Mouse (Mus musculus): ENCODE results near the gene Slc23a4. TPM values are rescaled to one million over a fixed set of nuclear protein-coding genes. Genes with fewer than 3 reads are reported as not detected.
A peak's percentile ranks its signal among the peaks of the same experiment; 100 is the strongest.

Slc23a4 gene
- total and polyA plus RNA-seq, 2 experiments from 2014 or later = 0.68 to 2.6 TPM

DNA sequence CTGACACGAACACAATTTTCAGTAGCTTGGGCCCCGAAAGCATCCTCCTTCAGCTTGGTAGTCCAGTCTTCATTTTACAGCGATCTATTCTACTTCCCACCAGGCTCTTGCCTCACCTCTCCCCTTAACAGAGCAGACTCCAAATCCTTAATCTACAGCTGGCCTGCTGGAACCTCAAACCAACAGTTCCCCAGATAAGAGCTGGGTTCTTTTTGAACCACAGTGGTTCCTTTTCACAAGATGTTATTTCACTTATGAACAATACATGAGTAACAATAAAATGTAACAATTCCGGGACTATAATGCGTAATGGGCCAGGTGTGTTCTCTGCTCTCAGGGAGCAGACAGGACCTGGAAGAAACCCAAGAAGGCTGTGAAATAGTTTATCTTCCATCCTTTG is 28.4 kb upstream of the Slc23a4 start:
- no peak for ATAC-seq
- 86% methylated on average over 5 of the region's 5 CpGs for WGBS
- Histone ChIP-seq H3K27me3 (ENCODE audit: insufficient read depth, low read length) (no peaks in the 10 kb centered on the region), H3K36me3 (ENCODE audit: insufficient read depth, low read length) (no peaks in the 10 kb centered on the region), H3K9ac (replicated peaks; ENCODE audit: low read length) (no peak overlapping the region), H3K4me2 (ENCODE audit: low read depth, low read length) (no peak overlapping the region), H3K27ac (no peak overlapping the region), H3K4me1 (ENCODE audit: insufficient read depth, low read length) (no peaks in the 10 kb centered on the region), H3K9me3 (ENCODE audit: low read length) (no peaks in the 10 kb centered on the region), H3K4me3 (ENCODE audit: low read length) (no peak overlapping the region)
- no peak for DNase-seq (ENCODE audit: low spot score)
- TF ChIP-seq CTCF (IDR thresholded peaks at IDR 0.05; ENCODE audit: low read depth) = no peak

DNA sequence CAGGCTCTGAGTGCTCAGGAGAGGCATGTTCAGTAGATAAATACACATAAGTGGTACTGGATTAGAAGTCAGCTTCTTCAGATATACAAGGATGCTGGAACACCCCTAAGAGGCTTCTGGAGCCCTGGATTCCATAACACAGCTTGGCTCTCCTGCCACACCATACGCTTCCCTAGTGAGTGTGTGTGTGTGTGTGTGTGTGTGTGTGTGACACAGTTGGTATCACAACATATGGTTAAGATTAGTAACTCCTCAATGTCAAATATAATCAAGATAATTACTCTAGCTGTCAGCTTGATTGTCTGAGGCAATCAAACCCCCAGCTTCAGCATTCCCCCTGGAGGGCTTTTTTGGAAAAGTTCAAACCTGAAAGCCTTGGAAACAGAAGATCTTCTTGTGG is 23.7 kb upstream of the Slc23a4 start:
- ATAC-seq (no peak), DNase-seq (ENCODE audit: low spot score) (no peak)
- Histone ChIP-seq H3K27ac (no peak overlapping the region), H3K9ac (replicated peaks; ENCODE audit: low read length) (no peak overlapping the region), H3K27me3 (ENCODE audit: insufficient read depth, low read length) (no peaks in the 10 kb centered on the region), H3K9me3 (ENCODE audit: low read length) (no peaks in the 10 kb centered on the region), H3K4me1 (ENCODE audit: insufficient read depth, low read length) (no peaks in the 10 kb centered on the region), H3K4me3 (ENCODE audit: low read length) (no peak overlapping the region), H3K4me2 (ENCODE audit: low read depth, low read length) (no peak overlapping the region), H3K36me3 (ENCODE audit: insufficient read depth, low read length) (no peaks in the 10 kb centered on the region)
- WGBS = 83% methylated on average over 1 of the region's 1 CpGs
- TF ChIP-seq CTCF (IDR thresholded peaks at IDR 0.05; ENCODE audit: low read depth) = no peak

DNA sequence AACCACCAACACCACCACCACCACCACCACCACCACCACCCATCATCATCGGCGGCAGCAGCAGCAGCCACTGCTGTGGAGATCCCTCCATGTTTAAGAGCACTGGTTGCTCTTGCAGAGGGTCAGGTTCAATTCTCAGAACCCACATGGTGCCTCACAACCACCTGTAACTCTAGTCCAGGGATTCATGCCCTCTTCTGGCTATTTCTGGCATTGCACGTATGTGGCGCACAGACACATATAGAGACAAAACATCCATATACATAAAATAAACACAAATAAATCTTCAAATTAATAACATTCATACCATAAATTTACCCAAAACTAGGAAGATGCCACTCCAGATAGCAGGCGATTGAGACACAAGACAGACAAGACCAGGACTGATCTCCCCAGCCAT is 22.5 kb upstream of the Slc23a4 start:
- Histone ChIP-seq H3K27me3 (ENCODE audit: insufficient read depth, low read length) (no peaks in the 10 kb centered on the region), H3K27ac (no peak overlapping the region), H3K9me3 (ENCODE audit: low read length) (no peaks in the 10 kb centered on the region), H3K4me1 (ENCODE audit: insufficient read depth, low read length) (no peaks in the 10 kb centered on the region), H3K36me3 (ENCODE audit: insufficient read depth, low read length) (no peaks in the 10 kb centered on the region), H3K4me2 (ENCODE audit: low read depth, low read length) (no peak overlapping the region), H3K9ac (replicated peaks; ENCODE audit: low read length) (no peak overlapping the region), H3K4me3 (ENCODE audit: low read length) (no peak overlapping the region)
- TF ChIP-seq CTCF (IDR thresholded peaks at IDR 0.05; ENCODE audit: low read depth) = peak; percentile 25; the same call in 1 of the 2 replicates
- ATAC-seq (no peak), DNase-seq (ENCODE audit: low spot score) (no peak)
- 98% methylated on average over 5 of the region's 5 CpGs for WGBS

DNA sequence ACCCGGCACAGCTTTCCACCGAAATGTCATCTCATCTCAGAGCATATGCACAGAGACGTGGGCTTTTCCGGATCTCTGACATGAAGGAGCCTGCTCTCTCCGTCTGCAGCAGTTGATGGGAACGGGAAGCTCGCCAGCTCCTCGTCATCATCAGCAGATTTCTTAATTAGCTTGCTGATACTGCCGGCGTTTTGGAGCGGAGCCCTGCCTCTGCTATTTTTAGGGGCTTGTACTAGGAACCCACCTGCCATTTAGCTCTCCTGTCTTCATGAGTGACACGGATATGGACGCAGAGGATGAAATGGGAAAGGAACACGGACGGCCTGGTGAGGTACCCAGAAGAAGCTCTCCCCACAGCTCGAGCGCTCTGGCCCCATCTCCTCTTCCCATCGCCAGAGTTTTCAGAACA is 14.1 kb upstream of the Slc23a4 start:
- Histone ChIP-seq H3K27ac (no peak overlapping the region), H3K4me2 (ENCODE audit: low read depth, low read length) (peak overlapping the region; percentile 46)
- WGBS = 50% methylated on average over 18 of the region's 18 CpGs

DNA sequence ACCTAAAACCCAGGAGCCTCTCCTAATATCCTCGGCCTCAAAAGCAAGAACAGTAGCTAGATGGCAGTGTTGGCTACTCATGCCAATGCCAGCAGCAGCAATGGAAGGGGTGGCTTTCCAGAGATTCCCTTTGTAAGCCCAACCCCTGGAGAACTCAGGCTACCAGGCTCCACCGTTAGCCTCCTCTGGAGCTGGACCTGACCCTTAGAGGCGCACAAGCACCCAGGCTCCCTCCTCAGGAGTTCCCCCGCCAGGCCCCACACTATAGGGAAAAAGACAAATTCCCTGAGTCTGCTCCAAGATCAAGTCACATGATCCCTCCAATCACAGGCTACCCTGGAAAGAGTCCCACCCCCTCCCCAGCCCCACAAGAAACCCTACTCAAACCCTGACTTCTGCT is 10.9 kb upstream of the Slc23a4 start:
- peak; percentile 80 for TF ChIP-seq CTCF (IDR thresholded peaks at IDR 0.05; ENCODE audit: low read depth)
- no peaks in the 10 kb centered on the region for H3K36me3 ChIP-seq (ENCODE audit: insufficient read depth, low read length)
- 10% methylated on average over 4 of the region's 4 CpGs for WGBS
- H3K4me3 ChIP-seq (ENCODE audit: low read length) = no peak overlapping the region; the same call in 1 of the 2 replicates
- peak overlapping the region; percentile 40 for H3K4me2 ChIP-seq (ENCODE audit: low read depth, low read length)
- ATAC-seq (peak; percentile 66), DNase-seq (ENCODE audit: low spot score) (peak; percentile 82)
- no peaks in the 10 kb centered on the region for H3K9me3 ChIP-seq (ENCODE audit: low read length)
- H3K9ac ChIP-seq (replicated peaks; ENCODE audit: low read length) = no peak overlapping the region
- H3K4me1 ChIP-seq (ENCODE audit: insufficient read depth, low read length) = peaks cover 4% of the 10 kb centered on the region; the same call in 1 of the 2 replicates
- H3K27ac ChIP-seq = no peak overlapping the region
- H3K27me3 ChIP-seq (ENCODE audit: insufficient read depth, low read length) = no peaks in the 10 kb centered on the region

More for the DNA sequence above, 14.1 kb upstream of the Slc23a4 start:
- ATAC-seq (no peak), DNase-seq (ENCODE audit: low spot score) (peak; percentile 77)
- Histone ChIP-seq H3K4me1 (ENCODE audit: insufficient read depth, low read length) (peaks cover 4% of the 10 kb centered on the region; the same call in 1 of the 2 replicates), H3K36me3 (ENCODE audit: insufficient read depth, low read length) (no peaks in the 10 kb centered on the region), H3K9ac (replicated peaks; ENCODE audit: low read length) (no peak overlapping the region), H3K27me3 (ENCODE audit: insufficient read depth, low read length) (no peaks in the 10 kb centered on the region), H3K9me3 (ENCODE audit: low read length) (no peaks in the 10 kb centered on the region), H3K4me3 (ENCODE audit: low read length) (peak overlapping the region; percentile 18)
- TF ChIP-seq CTCF (IDR thresholded peaks at IDR 0.05; ENCODE audit: low read depth) = no peak

- H3K27me3 ChIP-seq (ENCODE audit: insufficient read depth, low read length) = no peaks in the 10 kb centered on the region
- H3K27ac ChIP-seq = no peak overlapping the region
- WGBS = 67% methylated on average over 4 of the region's 4 CpGs
- TF ChIP-seq CTCF (IDR thresholded peaks at IDR 0.05; ENCODE audit: low read depth) = no peak
- H3K9me3 ChIP-seq (ENCODE audit: low read length) = no peaks in the 10 kb centered on the region
- ATAC-seq (no peak), DNase-seq (ENCODE audit: low spot score) (no peak)
- H3K4me1 ChIP-seq (ENCODE audit: insufficient read depth, low read length) = peaks cover 4% of the 10 kb centered on the region; the same call in 1 of the 2 replicates
- H3K4me2 ChIP-seq (ENCODE audit: low read depth, low read length) = no peak overlapping the region
- H3K9ac ChIP-seq (replicated peaks; ENCODE audit: low read length) = no peak overlapping the region
- H3K4me3 ChIP-seq (ENCODE audit: low read length) = no peak overlapping the region
- no peaks in the 10 kb centered on the region for H3K36me3 ChIP-seq (ENCODE audit: insufficient read depth, low read length)
Measured at GRCm38 (mm10) chr6:34996496-34996895, 8.3 kb upstream of the Slc23a4 start.

DNA sequence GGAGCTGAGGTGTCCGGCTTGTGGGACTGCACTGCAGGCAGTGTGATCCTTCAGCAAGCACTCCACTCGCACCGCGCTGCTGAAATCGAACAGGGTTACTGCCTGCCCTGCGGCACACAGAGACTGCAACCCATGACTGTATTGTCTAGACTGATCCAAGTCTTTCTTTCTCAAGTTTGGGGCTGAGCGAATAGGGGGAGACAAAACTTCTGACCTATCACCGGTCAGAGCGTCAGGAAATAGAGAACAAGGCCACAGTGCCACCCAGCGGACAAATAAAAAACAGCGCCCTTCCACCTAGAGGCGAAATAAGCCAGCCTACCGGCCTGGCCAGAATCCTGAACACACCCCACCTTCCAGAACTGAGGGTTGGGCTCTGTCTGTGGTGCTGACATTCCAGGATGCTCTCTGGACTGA is 7.1 kb upstream of the Slc23a4 start:
- Histone ChIP-seq H3K4me3 (ENCODE audit: low read length) (no peak overlapping the region), H3K4me2 (ENCODE audit: low read depth, low read length) (peak overlapping the region; percentile 53), H3K9me3 (ENCODE audit: low read length) (no peaks in the 10 kb centered on the region), H3K9ac (replicated peaks; ENCODE audit: low read length) (no peak overlapping the region), H3K36me3 (ENCODE audit: insufficient read depth, low read length) (no peaks in the 10 kb centered on the region), H3K4me1 (ENCODE audit: insufficient read depth, low read length) (peaks cover 4% of the 10 kb centered on the region; the same call in 1 of the 2 replicates), H3K27ac (no peak overlapping the region), H3K27me3 (ENCODE audit: insufficient read depth, low read length) (no peaks in the 10 kb centered on the region)
- peak; percentile 94 for TF ChIP-seq CTCF (IDR thresholded peaks at IDR 0.05; ENCODE audit: low read depth)
- DNase-seq (ENCODE audit: low spot score) (peak; percentile 91), ATAC-seq (peak; percentile 70)
- WGBS = 5% methylated on average over 13 of the region's 13 CpGs
